Mouse (Mus musculus): ENCODE results near the gene Smim24.

Gene Smim24

DNA sequence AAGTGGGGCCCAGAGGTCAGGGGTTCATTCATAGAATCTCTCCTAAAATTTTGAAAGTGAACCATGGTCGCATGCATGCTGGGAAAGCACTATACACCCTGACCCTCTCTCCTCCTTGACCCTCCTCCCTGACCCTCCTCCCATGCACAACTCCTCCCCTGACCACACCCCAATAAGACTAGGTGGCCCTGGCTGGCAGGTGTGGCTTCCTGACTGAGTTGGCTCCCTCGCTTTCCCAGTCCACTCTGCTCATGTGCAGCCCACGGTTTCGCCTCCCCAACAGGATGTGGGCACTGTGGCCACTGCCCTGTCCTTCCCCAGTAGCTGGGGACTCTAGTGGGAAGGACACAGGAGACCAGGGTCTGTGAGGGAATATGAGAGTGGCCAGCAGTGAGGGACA is 17.5 kb downstream of the Smim24 start:
- DNase-seq (ENCODE audit: low read depth): no peak

DNA sequence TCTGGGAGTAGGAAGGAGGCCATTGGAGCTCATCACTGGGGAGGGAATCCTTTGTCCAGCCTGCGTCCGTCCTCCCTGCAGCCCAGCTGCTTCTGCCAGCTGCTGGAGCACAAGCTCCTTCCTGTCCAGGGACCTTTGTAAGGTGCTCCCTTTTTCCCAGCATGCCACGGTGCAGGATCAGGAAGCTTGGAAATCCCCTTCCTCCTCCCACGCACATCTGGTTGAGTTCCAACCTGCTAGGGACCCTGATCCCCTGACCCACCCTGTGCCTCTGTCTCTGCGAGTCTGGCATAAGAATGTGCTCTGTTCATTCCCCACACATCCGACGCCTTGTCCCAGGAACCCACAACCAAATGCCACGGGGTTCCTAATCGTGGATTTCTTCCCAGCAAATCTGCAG is 18.1 kb downstream of the Smim24 start:
- no peak for DNase-seq (ENCODE audit: low read depth)

GRCm38 (mm10) chr10:81411471-81412400 is 18.9 kb downstream of the Smim24 start:
- DNase-seq (ENCODE audit: low read depth): no peak

DNA sequence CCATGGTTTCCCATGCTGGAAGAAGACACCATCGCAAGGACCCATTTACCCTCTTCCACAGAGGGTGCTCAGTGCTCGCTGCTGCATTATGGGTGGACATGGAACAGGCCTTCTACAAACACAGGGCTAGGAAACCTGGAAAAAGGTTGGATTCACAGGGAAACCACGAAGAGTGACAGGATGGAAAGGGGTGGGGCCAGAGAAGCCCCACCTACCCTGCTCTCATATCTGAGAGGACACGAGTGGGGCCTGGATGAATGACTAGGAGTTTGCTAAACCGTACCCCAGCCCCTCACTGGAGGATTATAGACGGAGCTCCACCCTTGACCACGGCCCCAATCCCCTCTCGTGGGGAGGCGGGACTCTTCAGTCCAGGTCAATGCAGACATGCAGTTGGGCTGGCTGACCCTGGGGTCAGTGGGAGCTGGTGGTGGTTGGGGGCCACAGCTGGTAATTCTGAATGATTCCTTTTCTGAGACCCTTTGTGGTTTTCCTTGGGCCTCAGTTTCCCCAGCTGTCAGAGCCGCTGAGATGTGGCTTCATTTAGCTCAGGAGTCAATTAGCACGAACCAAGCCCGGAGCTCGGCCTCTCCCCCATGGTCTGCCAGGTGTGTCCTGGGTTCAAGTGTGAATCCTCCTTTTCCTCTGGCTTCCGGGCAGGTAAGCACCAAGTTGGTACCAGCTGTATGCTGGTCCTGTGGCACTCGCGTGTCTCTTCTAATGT is 19.9 kb downstream of the Smim24 start:
- no peak for DNase-seq (ENCODE audit: low read depth)

DNA sequence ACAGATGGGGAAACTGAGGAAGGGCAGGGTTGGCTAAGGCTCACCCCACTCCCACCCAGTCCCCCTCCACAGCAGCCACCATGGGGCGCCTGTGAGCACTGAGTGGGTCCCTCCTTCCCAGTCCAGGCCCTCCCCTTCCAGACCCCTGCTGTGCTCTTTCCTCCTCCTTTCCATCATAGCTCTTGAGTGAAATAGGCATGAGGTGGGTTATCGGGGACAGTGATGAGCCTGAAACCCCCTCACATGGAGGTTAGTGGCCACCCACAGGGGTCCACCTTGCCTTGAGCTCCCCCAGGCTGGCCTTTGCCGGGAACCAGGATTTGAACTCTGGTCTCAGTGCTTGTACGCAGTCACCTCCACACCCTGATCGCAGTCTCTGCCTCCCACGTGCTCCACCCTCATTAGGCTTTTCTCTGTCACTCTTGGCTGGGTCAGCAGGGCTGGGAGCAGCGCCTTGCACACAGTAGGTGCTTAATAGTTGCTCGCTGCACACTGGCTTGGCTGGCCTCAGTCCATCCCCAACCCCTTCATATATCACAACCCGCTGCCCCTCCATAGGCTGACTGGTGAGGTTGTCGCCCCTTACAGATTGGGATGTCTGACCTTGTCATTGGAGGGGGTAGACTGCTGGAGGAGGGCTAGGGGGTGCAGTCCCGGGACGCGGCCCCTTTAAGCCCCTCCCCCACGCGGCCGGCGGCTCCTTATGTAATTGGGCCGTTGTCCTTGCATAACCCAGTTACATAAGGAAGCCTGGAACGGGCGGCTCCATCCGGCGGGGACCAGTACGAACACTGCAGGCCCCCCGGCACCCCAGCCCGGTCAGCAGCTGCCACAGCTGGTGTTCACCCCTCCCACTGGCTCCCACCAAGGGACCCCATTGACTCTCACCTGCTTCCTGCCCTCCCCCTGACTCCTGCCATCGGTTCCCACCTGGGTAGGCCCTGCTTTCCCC is 20.7 kb downstream of the Smim24 start:
- no peak for DNase-seq (ENCODE audit: low read depth)

DNA sequence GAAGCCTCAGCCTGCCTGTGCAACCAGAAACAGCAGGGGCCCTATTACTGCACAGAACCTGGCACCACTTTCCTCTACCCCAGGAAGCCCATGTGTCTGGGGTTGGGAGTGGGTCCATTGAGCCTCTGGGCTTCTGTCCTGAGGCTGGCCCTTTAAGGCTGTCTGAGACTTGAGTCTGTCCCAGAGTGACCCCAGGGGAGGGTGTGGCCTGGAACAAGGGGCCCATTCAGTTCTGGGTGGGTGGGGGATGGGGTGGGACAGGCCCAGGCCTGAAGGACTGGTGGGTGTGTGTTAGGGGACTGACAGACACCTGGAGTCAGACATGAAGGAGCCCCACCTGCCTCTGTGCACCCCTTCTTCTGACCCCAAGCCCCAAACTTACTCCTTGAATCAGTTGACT is 21.8 kb downstream of the Smim24 start:
- no peak for DNase-seq (ENCODE audit: low read depth)

GRCm38 (mm10) chr10:81415146-81415545 is 22.3 kb downstream of the Smim24 start:
- no peak for DNase-seq (ENCODE audit: low read depth)

DNA sequence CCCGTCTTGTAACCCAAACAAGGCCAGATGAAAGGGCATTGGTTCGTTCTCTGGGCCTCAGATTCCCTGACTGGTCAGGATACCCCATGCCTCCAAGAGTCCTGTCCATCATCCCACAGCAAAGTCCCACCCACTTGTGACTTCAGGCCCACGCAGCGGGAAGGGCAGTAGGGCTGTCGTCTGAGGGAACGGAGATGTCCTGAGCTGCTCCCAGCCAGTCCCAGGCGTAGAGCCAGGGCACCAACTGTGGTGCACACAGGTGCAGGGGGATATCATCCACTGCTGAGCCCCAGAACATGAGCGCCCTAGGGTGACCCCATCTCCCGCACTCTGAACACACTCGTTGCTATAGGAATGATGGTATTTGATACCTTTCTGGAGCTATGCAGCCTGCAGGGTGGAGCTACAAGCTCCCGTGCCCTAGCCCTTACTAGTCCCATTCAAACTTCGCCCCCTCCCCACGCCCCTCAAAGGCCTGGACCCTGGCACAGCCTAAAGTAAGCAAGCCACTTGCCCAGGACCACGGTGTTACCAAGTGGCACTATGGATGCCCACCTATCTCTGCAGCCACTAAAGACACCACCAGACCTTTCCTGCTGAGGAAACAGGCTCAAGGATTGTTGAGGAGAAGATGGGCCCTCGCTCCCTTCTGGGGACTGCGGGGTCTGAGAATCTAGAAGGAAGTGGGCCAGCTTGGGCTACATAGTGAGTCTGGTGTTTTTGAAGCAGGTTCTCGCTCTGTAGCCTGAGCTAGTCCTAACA is 22.9 kb downstream of the Smim24 start:
- no peak for DNase-seq (ENCODE audit: low read depth)

GRCm38 (mm10) chr10:81416581-81417226 is 23.9 kb downstream of the Smim24 start:
- DNase-seq (ENCODE audit: low read depth): peak; percentile 45

DNA sequence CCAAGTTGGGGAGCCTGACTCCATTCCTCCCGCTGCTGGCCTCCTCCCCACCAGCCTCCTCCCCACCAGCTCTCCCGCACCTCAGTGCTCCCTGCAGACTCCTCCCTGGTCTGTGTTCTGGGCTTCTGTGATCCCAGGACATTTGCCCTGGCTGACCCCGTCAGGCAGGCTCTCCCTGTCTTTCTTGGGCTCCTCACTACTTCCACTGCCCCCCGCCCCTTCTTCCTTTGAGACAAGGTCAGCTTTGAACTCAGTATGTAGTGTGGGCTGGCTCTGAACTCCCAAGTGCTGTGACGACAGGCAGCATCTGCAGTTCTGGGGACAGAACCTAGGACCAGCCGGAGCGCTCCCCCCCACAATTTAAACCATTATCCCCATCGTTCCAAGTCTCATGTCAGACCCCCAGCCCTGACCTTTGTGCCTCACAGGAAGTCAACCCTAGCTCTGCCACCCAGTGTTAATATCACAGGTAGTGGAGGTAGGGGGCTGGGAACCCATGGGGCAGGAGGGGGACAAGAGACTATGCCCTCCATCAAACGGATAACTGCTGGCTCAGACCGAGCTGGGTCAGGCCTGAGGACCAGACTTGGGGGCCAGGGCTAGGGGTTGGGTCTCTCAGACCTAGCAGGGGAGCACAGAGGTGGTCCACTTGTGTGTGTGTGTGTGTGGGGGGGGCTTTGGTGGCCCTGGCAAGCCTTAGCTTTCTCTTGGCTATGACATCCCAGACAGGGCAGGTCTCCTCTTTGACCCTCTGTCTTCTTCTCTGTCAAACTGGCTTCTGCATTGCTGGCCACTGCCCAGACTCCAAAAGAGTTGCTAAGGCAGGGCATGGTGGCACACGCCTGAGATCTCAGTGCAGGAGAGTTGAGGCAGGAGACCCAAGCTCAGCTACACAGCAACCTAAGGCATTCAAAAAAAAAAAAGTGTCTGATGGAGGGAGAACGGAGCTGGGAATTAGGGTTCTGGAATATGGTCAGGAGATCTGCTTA is 24.7 kb downstream of the Smim24 start:
- no peak for DNase-seq (ENCODE audit: low read depth)

DNA sequence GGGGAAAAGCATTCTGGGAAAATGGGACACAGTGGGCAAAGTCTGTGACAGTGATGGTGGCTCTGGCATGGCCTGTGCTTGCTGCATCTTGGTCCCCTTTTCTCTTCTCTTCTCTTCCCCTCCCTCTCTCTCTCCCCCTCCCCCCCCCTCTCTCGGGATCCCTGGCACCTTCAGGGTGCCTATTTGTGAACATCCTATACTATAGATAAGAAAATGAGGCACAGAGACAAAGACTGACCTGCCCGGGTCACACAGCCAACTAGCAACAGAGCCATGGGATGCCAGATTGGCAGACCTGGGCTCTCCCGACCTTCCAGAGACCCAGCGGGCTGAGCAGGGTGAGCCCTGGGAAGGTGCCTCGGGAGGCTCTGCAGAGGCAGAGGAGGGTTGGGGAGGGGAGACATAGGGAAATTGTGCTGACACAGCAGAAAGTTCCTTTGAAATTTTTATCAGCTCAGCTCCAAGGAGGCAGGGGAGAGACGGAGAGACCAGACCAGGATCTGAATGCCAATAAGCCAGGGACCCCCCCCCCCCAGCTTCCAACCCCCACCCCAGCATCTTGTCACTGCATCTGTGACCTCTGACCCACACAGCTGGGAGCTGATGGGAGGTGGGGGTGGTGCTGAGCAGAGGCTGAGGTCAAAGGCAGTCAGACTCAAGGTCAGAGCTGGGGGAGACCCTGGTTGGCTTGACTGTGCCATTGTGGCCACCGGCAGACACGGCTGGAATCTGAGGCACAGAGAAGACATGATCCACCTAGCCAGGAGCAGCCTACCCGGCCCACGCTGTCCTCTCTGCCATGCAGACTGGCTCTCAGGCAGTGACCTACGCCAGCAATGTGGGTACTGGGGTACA is 25.6 kb downstream of the Smim24 start:
- no peak for DNase-seq (ENCODE audit: low read depth)

DNA sequence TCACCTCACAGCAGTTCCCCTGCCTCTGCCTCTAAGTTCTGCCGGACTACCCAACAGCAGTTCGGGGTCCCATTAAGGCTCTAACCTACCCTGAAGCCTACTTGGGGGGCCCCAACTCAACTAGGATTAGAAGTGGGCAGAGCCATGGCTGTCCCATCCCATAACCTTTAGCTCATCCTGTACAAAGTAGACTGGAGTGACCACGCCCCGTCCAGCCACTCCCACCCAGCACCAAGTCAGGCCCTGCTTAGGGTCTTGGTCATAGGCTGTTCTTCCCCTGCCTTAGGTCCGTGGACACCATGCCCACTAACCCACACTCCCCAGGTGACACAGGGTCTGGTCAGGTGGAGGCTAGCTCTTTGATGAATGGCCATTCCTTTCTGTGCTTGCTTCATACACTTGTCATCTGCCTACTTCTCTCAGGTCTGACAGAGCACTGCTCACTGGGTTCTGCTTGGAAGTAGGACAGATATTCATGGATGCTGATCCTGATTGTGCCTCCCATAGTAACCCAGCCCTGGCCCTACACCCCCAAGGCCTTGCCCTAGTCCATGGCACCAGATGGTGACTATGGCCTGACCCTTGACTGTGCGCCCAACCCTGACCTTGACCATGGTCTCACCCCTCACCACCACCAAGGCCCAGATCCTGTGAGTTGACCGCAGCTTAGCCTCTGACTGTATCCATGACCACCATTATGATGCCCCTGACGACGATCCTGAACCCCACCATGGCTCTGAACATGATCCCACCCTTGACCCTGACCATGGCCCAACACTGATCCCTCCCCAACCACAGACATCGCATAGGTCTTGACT is 26.5 kb downstream of the Smim24 start:
- DNase-seq (ENCODE audit: low read depth): no peak

DNA sequence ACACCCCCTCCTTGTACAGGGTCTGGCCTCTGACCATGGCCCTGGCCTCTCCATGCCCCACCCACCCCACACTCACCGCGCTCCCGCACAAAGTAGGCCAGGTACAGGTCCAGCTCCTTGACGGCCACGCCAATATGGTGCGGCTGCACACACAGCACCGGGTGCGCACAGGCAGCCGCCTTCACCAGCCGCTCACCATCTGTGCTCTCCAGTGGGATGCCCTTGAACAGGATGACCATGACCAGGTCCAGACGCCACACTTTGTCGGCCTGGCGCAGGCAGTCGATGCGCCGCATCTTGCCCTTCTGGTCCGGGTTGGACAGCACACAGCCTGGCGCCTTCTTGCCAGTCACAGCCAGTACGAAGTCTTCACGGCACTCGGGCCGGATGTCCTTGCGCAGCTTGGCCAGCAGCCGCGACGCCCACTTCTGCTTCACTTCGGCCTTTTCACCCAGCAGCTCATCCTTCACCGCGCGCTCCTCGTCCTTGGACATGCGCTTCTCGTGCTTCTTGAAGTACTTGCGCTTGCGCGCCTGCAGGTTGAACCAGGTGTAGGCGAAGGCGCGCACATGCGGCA is 27.4 kb downstream of the Smim24 start:
- no peak for DNase-seq (ENCODE audit: low read depth)

DNA sequence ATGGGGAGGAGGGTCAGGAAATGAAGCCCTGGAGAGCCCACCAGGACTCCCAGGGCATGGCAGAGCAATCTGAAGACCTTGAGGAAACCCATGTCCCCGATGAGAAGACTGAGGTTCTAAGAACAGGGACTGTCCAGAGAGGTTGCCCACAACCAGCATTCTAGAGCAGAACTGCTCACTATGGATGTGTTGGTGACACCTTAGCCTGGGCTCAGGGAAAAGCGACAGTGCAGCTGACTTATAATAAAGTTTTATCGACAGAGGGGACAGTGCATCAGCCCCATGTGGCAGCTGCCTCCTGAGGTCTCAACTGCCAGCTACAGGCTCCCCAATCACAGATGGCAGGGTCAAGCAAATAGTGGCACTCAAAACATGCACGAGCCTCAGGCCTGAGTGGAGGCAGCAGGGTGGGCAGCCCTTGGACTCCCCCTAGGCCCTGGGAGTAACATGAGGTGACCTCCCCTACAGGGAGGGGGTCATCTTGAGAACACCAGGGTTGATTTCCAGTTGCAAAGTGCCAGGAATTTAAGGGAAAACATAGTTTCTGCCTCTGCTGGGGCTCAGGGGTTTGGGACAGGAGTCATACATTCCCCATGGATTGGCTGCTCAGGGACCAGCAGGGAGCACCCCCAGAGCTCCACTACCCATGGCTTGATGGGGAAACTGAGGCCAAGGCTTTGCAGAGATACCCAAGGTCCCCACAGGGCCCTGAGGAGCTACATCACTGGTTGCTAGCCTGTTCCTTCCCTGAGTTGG is 28.4 kb downstream of the Smim24 start:
- DNase-seq (ENCODE audit: low read depth): no peak

DNA sequence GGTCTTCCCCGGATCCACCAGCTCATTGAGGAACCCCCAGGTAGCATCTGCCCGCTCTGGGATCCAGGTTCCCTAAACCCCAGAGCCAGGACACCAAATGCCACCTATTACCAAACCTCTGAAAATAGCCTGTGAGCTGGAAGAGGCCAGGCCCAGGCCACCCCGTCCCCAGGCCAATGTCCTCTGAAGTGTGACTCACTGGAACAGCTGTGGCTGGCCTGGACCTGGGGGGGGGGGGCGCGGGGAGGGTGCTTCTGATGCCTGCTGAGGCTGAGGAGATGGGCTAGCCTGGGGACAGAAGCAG is 28.9 kb downstream of the Smim24 start:
- DNase-seq (ENCODE audit: low read depth): no peak

- DNase-seq (ENCODE audit: low read depth): no peak
These were observed 29.3 kb downstream of the Smim24 start for GRCm38 (mm10) chr10:81422191-81422590.

DNA sequence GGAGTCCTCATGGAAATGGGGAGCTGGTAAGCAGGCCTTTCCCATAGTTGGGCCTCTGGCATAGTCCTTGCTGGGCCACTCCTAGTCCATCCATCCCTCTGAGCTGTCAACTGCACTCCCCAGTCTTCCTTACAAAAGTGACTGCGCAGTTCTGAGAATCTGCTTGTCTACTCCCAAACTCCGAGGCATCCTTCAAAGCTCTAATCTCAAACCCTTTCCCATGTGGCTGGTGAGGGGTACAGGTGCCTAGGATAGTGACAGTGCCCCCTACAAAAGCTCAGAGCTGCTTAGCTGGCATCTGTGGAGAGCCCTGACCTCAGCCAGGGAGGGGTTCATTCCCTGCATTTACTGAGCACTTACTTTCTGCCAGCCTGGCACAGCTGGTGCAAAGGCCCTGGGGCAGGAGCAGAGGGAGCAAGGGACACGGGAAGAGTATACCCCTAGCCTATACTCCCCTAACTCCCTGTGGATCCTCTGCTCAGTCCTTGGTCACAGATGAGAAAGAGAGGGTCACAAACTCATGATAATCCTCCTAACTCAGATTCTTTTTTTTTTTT is 29.9 kb downstream of the Smim24 start:
- no peak for DNase-seq (ENCODE audit: low read depth)

Measured in induced T-regulatory cell, adult 2 months (primary cell).